Mouse (Mus musculus): ENCODE measurements at regions not wholly inside any gene's neighbourhood (a gene's known extent, or its start where the extent isn't known, plus 50 kb on each side); places are given as distances from the start of the nearest gene placed in this dataset.

DNA sequence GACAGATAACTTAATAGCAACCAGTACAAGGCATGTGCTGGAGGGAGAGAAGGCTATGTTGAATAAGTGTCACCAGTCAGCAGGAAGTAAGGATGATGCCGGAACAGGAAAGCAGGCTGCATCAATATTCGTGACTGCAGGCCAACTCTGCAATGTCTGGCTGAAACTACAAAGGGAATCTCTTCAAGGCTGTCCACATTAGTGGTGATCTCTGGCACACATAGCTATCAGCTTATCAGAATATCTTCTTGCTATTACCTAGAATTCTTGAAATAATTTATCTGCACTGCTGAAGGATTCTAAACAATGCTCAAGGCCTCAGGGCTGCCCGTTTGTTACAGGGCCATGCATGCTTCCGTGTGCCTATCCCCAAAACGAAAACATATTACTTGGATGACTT lies 596.9 kb upstream of the Map3k7 start:
- TF ChIP-seq CEBPB (IDR thresholded peaks at IDR 0.05; ENCODE audit: insufficient read depth, poor library complexity, severe bottlenecking) (no peak), REST (IDR thresholded peaks at IDR 0.05; ENCODE audit: insufficient read depth, insufficient read length) (no peak), POLR2AphosphoS2 (IDR thresholded peaks at IDR 0.05; ENCODE audit: insufficient read length, low read depth) (no peak), POLR2A (IDR thresholded peaks at IDR 0.05; ENCODE audit: insufficient read length, low read depth) (no peak), USF1 (IDR thresholded peaks at IDR 0.05; ENCODE audit: low read depth) (no peak), MAX (IDR thresholded peaks at IDR 0.05; ENCODE audit: low read depth) (no peak), E2F4 (IDR thresholded peaks at IDR 0.05; ENCODE audit: insufficient read depth) (no peak), TCF12 (IDR thresholded peaks at IDR 0.05; ENCODE audit: insufficient read depth, poor library complexity, severe bottlenecking) (no peak), TCF3 (IDR thresholded peaks at IDR 0.05; ENCODE audit: insufficient read length, low read depth) (no peak), SRF (IDR thresholded peaks at IDR 0.05; ENCODE audit: control insufficient read depth, insufficient read length, low read depth) (no peak), MYOD1 (IDR thresholded peaks at IDR 0.05; ENCODE audit: control insufficient read depth in 1 of 3, insufficient read length in 2 of 3, low read depth in 2 of 3) (no peak), MYOG (IDR thresholded peaks at IDR 0.05; ENCODE audit: control insufficient read depth in 1 of 3, insufficient read depth in 1 of 3, insufficient read length in 2 of 3, low read depth in 2 of 3) (no peak)
- Histone ChIP-seq H3K4me2 (ENCODE audit: low read depth) (no peak overlapping the region), H3K36me3 (ENCODE audit: control insufficient read depth, insufficient read depth) (no peaks in the 10 kb centered on the region), H3K27me3 (ENCODE audit: control insufficient read depth, insufficient read depth, insufficient read length) (no peaks in the 10 kb centered on the region), H3ac (ENCODE audit: control insufficient read depth, insufficient read length) (no peak overlapping the region), H3K79me2 (ENCODE audit: control insufficient read depth, insufficient read depth) (no peaks in the 10 kb centered on the region), H3K4me3 (no peak overlapping the region)

DNA sequence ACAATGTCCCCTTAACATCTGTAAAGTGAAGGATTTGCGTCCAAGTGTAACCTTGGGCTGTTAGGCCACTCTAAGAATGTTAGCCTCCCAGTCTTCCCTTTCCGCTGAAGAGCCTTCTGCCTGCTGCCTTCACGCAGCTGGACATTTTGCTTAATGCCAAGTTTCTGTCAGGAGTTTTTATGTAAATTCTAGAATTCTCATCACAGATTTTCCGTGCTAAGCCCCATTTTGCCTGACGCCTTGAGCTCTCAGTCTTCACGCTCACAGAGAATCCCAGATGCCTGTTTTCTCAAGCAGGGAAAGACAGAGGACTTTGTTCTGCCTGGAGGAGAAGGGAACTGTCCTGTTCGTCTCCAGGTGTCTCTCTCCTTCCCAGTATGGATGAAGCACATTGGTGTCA lies 593.8 kb upstream of the Map3k7 start:
- Histone ChIP-seq H3K27me3 (ENCODE audit: control insufficient read depth, insufficient read depth, insufficient read length) (no peaks in the 10 kb centered on the region), H3K36me3 (ENCODE audit: control insufficient read depth, insufficient read depth) (no peaks in the 10 kb centered on the region), H3K4me2 (ENCODE audit: low read depth) (no peak overlapping the region), H3ac (ENCODE audit: control insufficient read depth, insufficient read length) (no peak overlapping the region), H3K79me2 (ENCODE audit: control insufficient read depth, insufficient read depth) (no peaks in the 10 kb centered on the region), H3K4me3 (no peak overlapping the region)
- TF ChIP-seq POLR2A (IDR thresholded peaks at IDR 0.05; ENCODE audit: insufficient read length, low read depth), result no peak
- TF ChIP-seq MYOG (IDR thresholded peaks at IDR 0.05; ENCODE audit: control insufficient read depth in 1 of 3, insufficient read depth in 1 of 3, insufficient read length in 2 of 3, low read depth in 2 of 3), result no peak
- TF ChIP-seq E2F4 (IDR thresholded peaks at IDR 0.05; ENCODE audit: insufficient read depth), result no peak
- no peak for TF ChIP-seq SRF (IDR thresholded peaks at IDR 0.05; ENCODE audit: control insufficient read depth, insufficient read length, low read depth)
- TF ChIP-seq MAX (IDR thresholded peaks at IDR 0.05; ENCODE audit: low read depth), result no peak
- TF ChIP-seq POLR2AphosphoS2 (IDR thresholded peaks at IDR 0.05; ENCODE audit: insufficient read length, low read depth), result no peak
- no peak for TF ChIP-seq TCF12 (IDR thresholded peaks at IDR 0.05; ENCODE audit: insufficient read depth, poor library complexity, severe bottlenecking)
- TF ChIP-seq MYOD1 (IDR thresholded peaks at IDR 0.05; ENCODE audit: control insufficient read depth in 1 of 3, insufficient read length in 2 of 3, low read depth in 2 of 3), result no peak
- no peak for TF ChIP-seq USF1 (IDR thresholded peaks at IDR 0.05; ENCODE audit: low read depth)
- no peak for TF ChIP-seq CEBPB (IDR thresholded peaks at IDR 0.05; ENCODE audit: insufficient read depth, poor library complexity, severe bottlenecking)
- TF ChIP-seq TCF3 (IDR thresholded peaks at IDR 0.05; ENCODE audit: insufficient read length, low read depth), result no peak
- TF ChIP-seq REST (IDR thresholded peaks at IDR 0.05; ENCODE audit: insufficient read depth, insufficient read length), result no peak

DNA sequence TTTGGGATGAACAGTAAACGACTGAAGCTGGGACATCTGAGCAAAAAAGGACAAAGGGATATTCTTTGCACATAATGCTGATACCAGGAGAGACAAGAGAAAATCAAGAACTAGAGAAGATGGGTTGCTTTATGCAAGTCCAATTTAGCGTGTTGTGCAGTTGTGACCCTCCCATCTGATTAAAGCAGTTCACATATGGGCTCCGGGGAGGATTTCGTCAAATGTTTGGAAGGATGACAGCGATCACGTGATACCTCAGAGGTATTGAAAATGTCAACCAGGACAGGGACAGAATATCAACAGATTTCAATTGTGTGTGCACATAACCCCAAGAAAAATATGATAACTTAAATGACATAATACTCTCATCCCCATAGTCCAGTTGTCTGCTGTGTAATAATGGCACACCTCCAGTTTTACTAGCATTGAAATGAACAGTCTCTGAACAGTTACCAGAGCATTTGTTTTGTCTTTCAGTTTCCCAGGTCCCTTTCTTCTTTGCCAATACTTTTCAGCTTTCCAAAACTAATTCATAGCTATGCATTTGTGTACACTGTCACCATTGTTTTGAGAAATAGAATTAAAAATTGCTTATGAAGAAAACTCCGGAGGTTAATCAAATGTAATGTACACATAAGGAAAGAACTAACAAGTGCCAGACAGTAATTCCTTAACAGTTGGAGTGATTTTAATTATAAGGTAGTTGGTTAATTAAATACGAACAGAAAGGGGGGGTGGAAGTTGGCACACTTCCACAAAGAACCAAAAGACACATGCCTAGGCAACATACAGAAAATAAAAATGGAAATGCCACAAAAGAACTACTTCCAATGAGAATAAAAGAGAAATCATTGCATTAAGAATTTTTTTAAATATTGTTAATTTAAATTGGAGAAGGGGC lies 582.6 kb upstream of the Map3k7 start:
- TF ChIP-seq CEBPB (IDR thresholded peaks at IDR 0.05; ENCODE audit: insufficient read depth, poor library complexity, severe bottlenecking) (no peak), REST (IDR thresholded peaks at IDR 0.05; ENCODE audit: insufficient read depth, insufficient read length) (no peak), MAX (IDR thresholded peaks at IDR 0.05; ENCODE audit: low read depth) (no peak), TCF12 (IDR thresholded peaks at IDR 0.05; ENCODE audit: insufficient read depth, poor library complexity, severe bottlenecking) (no peak), TCF3 (IDR thresholded peaks at IDR 0.05; ENCODE audit: insufficient read length, low read depth) (no peak), POLR2A (IDR thresholded peaks at IDR 0.05; ENCODE audit: insufficient read length, low read depth) (no peak), MYOG (IDR thresholded peaks at IDR 0.05; ENCODE audit: control insufficient read depth in 1 of 3, insufficient read depth in 1 of 3, insufficient read length in 2 of 3, low read depth in 2 of 3) (no peak), MYOD1 (IDR thresholded peaks at IDR 0.05; ENCODE audit: control insufficient read depth in 1 of 3, insufficient read length in 2 of 3, low read depth in 2 of 3) (no peak), SRF (IDR thresholded peaks at IDR 0.05; ENCODE audit: control insufficient read depth, insufficient read length, low read depth) (no peak), E2F4 (IDR thresholded peaks at IDR 0.05; ENCODE audit: insufficient read depth) (no peak), POLR2AphosphoS2 (IDR thresholded peaks at IDR 0.05; ENCODE audit: insufficient read length, low read depth) (no peak), USF1 (IDR thresholded peaks at IDR 0.05; ENCODE audit: low read depth) (no peak)
- H3K79me2 ChIP-seq (ENCODE audit: control insufficient read depth, insufficient read depth), result no peaks in the 10 kb centered on the region
- H3ac ChIP-seq (ENCODE audit: control insufficient read depth, insufficient read length), result no peak overlapping the region
- no peaks in the 10 kb centered on the region for H3K27me3 ChIP-seq (ENCODE audit: control insufficient read depth, insufficient read depth, insufficient read length)
- H3K4me2 ChIP-seq (ENCODE audit: low read depth), result no peak overlapping the region
- H3K36me3 ChIP-seq (ENCODE audit: control insufficient read depth, insufficient read depth), result no peaks in the 10 kb centered on the region
- H3K4me3 ChIP-seq, result no peak overlapping the region

DNA sequence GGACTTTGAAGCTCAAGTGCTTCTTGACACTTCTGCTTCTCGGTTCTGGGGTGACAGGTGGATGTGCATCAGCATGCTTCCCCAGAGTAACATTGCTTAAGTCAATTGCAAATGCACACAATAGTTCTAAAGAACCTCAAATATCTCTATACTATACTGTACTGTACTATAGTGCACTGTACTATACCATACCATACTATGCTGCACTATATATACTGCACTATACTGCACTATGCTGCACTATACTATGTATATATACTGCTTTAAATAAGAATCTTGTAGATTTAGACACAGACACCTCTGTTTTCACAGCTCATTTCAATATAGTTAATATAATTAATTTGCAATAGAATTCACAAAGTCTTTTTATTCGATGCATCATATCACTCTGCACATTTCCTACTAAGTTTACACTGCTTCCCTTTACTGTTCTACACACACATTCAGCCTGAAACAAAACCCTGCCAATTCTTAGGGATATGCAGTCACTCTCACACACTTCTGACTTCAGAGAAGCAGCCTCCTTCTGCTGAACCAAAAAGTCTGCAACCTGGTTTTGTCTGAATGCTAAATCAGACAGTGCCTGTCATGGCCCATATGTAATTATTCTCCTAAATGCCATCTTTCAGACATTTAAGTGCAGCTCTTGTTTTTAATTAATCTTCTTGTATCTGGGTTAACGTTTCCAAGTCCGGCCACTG lies 570.8 kb upstream of the Map3k7 start:
- H3K27me3 ChIP-seq (ENCODE audit: control insufficient read depth, insufficient read depth, insufficient read length), result no peaks in the 10 kb centered on the region
- no peak overlapping the region for H3K4me2 ChIP-seq (ENCODE audit: low read depth)
- no peaks in the 10 kb centered on the region for H3K36me3 ChIP-seq (ENCODE audit: control insufficient read depth, insufficient read depth)
- H3K79me2 ChIP-seq (ENCODE audit: control insufficient read depth, insufficient read depth), result no peaks in the 10 kb centered on the region
- no peak overlapping the region for H3ac ChIP-seq (ENCODE audit: control insufficient read depth, insufficient read length)
- TF ChIP-seq POLR2A (IDR thresholded peaks at IDR 0.05; ENCODE audit: insufficient read length, low read depth), result no peak
- TF ChIP-seq REST (IDR thresholded peaks at IDR 0.05; ENCODE audit: insufficient read depth, insufficient read length), result no peak
- no peak for TF ChIP-seq MYOD1 (IDR thresholded peaks at IDR 0.05; ENCODE audit: control insufficient read depth in 1 of 3, insufficient read length in 2 of 3, low read depth in 2 of 3)
- TF ChIP-seq TCF3 (IDR thresholded peaks at IDR 0.05; ENCODE audit: insufficient read length, low read depth), result no peak
- no peak overlapping the region for H3K4me3 ChIP-seq
